Mouse (Mus musculus) lung, postnatal 0 days (tissue): ENCODE results near the gene Ranbp2. TPM values are rescaled to one million over a fixed set of nuclear protein-coding genes. Genes with fewer than 3 reads are reported as not detected.

Source experiments
- ATAC-seq: fragments of 200-750 bp; cut with Nextera tagmentation; 2 replicates; pipeline ENCODE4 v1.8.0; 2017; ENCODE audit warnings: moderate library complexity
- DNase-seq: peaks from one replicate; pipeline ENCODE4 v3.0.0-alpha.2; 2016; ENCODE audit warnings: low spot score
- H3K27ac ChIP-seq: fragments of 300-500 bp; sonication (generic); 2 replicates; pipeline ENCODE4 v1.5.1; 2014; ENCODE audit warnings: antibody characterized with exemption, mild to moderate bottlenecking, low read length, mixed read lengths
- H3K27me3 ChIP-seq: fragments of 300-500 bp; sonication (generic); replicated peaks from 2 replicates; pipeline ENCODE4 v1.6.1; 2014; ENCODE audit warnings: low read length, mixed read lengths; ENCODE audit not compliant: insufficient read depth
- H3K36me3 ChIP-seq: fragments of 300-500 bp; sonication (generic); 2 replicates; pipeline ENCODE4 v1.6.1; 2014; ENCODE audit warnings: low read length, mixed read lengths; ENCODE audit not compliant: insufficient read depth
- H3K4me1 ChIP-seq: fragments of 300-500 bp; sonication (generic); 2 replicates; pipeline ENCODE4 v1.6.1; 2014; ENCODE audit warnings: antibody characterized with exemption, low read depth, low read length, mixed read lengths; ENCODE audit not compliant: insufficient read depth
- H3K4me2 ChIP-seq: fragments of 300-500 bp; sonication (generic); replicated peaks from 2 replicates; pipeline ENCODE4 v1.6.1; 2014; ENCODE audit warnings: low read depth, mild to moderate bottlenecking, low read length, moderate library complexity, mixed read lengths
- H3K4me3 ChIP-seq: fragments of 300-500 bp; sonication (generic); 2 replicates; pipeline ENCODE4 v1.5.1; 2014; ENCODE audit warnings: low read depth, low read length
- H3K9ac ChIP-seq: fragments of 300-500 bp; sonication (generic); replicated peaks from 2 replicates; pipeline ENCODE4 v1.6.1; 2014; ENCODE audit warnings: low read depth, mild to moderate bottlenecking
- H3K9me3 ChIP-seq: fragments of 300-500 bp; sonication (generic); 2 replicates; pipeline ENCODE4 v1.6.1; 2016; ENCODE audit warnings: low read length, mixed read lengths
- CTCF ChIP-seq: IDR thresholded peaks from 2 replicates; pipeline ENCODE4 v1.5.1; 2016; ENCODE audit warnings: antibody characterized with exemption, mild to moderate bottlenecking
- EP300 ChIP-seq: IDR thresholded peaks from 2 replicates; pipeline ENCODE4 v1.6.1; 2016; ENCODE audit warnings: antibody characterized with exemption, mild to moderate bottlenecking, control low read depth
- WGBS: fragments of 180-500 bp; shearing (Covaris S2); extraction: QIAGEN DNeasy Blood & Tissue Kit; methylation state at CpG from one replicate; pipeline ENCODE4 v1.1.7; 2014; 5-methylcytosine and 5-hydroxymethylcytosine counted together
- polyA plus RNA-seq: library from polyadenylated mRNA; unstranded; fragments of >200 nt; fragmentation: Nextera tagmentation; extraction: Ambion mirVana; gene quantifications from 2 replicates; pipeline ENCODE4 v1.2.1, GENCODE M21; 2015

Ranbp2 gene
- polyA plus RNA-seq: 12.6 and 15.3 TPM in 2 replicates

- no peaks in the 10 kb centered on the region for H3K36me3 ChIP-seq
- H3K9ac ChIP-seq: peak within 1 kb of the TSS; percentile 89
- under 1% methylated on average over 79 of the region's 91 CpGs for WGBS
- no peaks in the 10 kb centered on the region for H3K27me3 ChIP-seq
- peaks cover 5% of the 10 kb centered on the region; the same call in 1 of the 2 replicates for H3K4me1 ChIP-seq
- H3K4me3 ChIP-seq: peak within 1 kb of the TSS; percentile 98
- TF ChIP-seq EP300: no peak
- TF ChIP-seq CTCF: peak; percentile 45
- ATAC-seq (peak; percentile 98), DNase-seq (peak; percentile 100)
- no peaks in the 10 kb centered on the region for H3K9me3 ChIP-seq
- peak within 1 kb of the TSS; percentile 65 for H3K4me2 ChIP-seq
- peak within 1 kb of the TSS; percentile 99 for H3K27ac ChIP-seq
Observed at GRCm38 (mm10) chr10:58446384-58447279, at the start of gene Ranbp2. Ranbp2 (plus strand) TSS chr10:58446920.

GRCm38 (mm10) chr10:58398941-58399340 lies 47.8 kb upstream of the Ranbp2 start:
- no peak overlapping the region for H3K9ac ChIP-seq
- peak; percentile 65 for DNase-seq
- no peak overlapping the region; the same call in 1 of the 2 replicates for H3K4me2 ChIP-seq
- peaks cover 21% of the 10 kb centered on the region; the same call in 1 of the 2 replicates for H3K36me3 ChIP-seq
- H3K27ac ChIP-seq: peak overlapping the region; percentile 62
- TF ChIP-seq CTCF (no peak), EP300 (no peak; the same call in 1 of the 2 replicates)
- peaks cover 30% of the 10 kb centered on the region; the same call in 1 of the 2 replicates for H3K4me1 ChIP-seq
- H3K9me3 ChIP-seq: no peaks in the 10 kb centered on the region
- 61% methylated on average over 8 of the region's 8 CpGs for WGBS
- no peak overlapping the region for H3K4me3 ChIP-seq
- H3K27me3 ChIP-seq: no peaks in the 10 kb centered on the region
- ATAC-seq: peak; percentile 25; the same call in 1 of the 2 replicates

GRCm38 (mm10) chr10:58401838-58402237 lies 44.9 kb upstream of the Ranbp2 start:
- no peak overlapping the region for H3K27ac ChIP-seq
- H3K4me1 ChIP-seq: peaks cover 25% of the 10 kb centered on the region; the same call in 1 of the 2 replicates
- no peaks in the 10 kb centered on the region for H3K9me3 ChIP-seq
- TF ChIP-seq EP300 (no peak), CTCF (no peak)
- H3K9ac ChIP-seq: no peak overlapping the region
- H3K4me3 ChIP-seq: no peak overlapping the region
- H3K36me3 ChIP-seq: peaks cover 21% of the 10 kb centered on the region; the same call in 1 of the 2 replicates
- 70% methylated on average over 3 of the region's 3 CpGs for WGBS
- no peaks in the 10 kb centered on the region for H3K27me3 ChIP-seq
- peak; percentile 64 for DNase-seq
- ATAC-seq: no peak
- H3K4me2 ChIP-seq: no peak overlapping the region

GRCm38 (mm10) chr10:58404639-58405038 lies 42.1 kb upstream of the Ranbp2 start:
- ATAC-seq (no peak), DNase-seq (no peak)
- 80% methylated on average over 6 of the region's 6 CpGs for WGBS
- Histone ChIP-seq H3K36me3 (peaks cover 21% of the 10 kb centered on the region; the same call in 1 of the 2 replicates), H3K27ac (peak overlapping the region; percentile 71), H3K4me1 (peaks cover 11% of the 10 kb centered on the region; the same call in 1 of the 2 replicates), H3K4me3 (no peak overlapping the region), H3K9ac (no peak overlapping the region), H3K9me3 (no peaks in the 10 kb centered on the region), H3K27me3 (no peaks in the 10 kb centered on the region), H3K4me2 (no peak overlapping the region)
- TF ChIP-seq CTCF: no peak
- no peak for TF ChIP-seq EP300

- peak overlapping the region; percentile 71 for H3K27ac ChIP-seq
- H3K9me3 ChIP-seq: no peaks in the 10 kb centered on the region
- TF ChIP-seq CTCF (no peak), EP300 (peak; percentile 91)
- WGBS: 36% methylated on average over 4 of the region's 4 CpGs
- no peak overlapping the region for H3K4me3 ChIP-seq
- peaks cover 11% of the 10 kb centered on the region; the same call in 1 of the 2 replicates for H3K4me1 ChIP-seq
- H3K36me3 ChIP-seq: peaks cover 17% of the 10 kb centered on the region; the same call in 1 of the 2 replicates
- no peak overlapping the region for H3K4me2 ChIP-seq
- no peak overlapping the region for H3K9ac ChIP-seq
- H3K27me3 ChIP-seq: no peaks in the 10 kb centered on the region
- DNase-seq (peak; percentile 84), ATAC-seq (peak; percentile 91)
Observed at GRCm38 (mm10) chr10:58405285-58405948, 41.3 kb upstream of the Ranbp2 start.

DNA sequence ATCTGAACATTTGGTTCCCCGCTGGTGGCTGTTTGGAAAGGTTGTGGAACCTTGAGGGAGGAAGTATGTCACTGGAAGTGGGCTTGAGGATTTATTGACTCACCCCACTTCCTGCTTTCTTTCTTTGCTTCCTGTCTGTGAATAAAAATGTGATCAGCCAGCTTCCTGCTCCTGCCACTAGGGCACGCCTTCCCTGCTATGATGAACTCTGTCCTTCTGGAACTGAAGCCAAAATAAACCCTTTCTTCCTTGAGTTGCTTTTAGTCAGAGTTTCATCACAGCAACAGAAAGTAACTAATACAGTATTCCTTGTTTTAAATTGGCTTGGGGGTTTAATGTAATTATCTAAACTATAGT lies 40.8 kb upstream of the Ranbp2 start:
- peaks cover 11% of the 10 kb centered on the region; the same call in 1 of the 2 replicates for H3K4me1 ChIP-seq
- H3K27ac ChIP-seq: peak overlapping the region; percentile 71; the same call in 1 of the 2 replicates
- no peaks in the 10 kb centered on the region for H3K27me3 ChIP-seq
- TF ChIP-seq CTCF (peak; percentile 58), EP300 (peak; percentile 49; the same call in 1 of the 2 replicates)
- DNase-seq (peak; percentile 82), ATAC-seq (peak; percentile 74)
- H3K36me3 ChIP-seq: peaks cover 16% of the 10 kb centered on the region; the same call in 1 of the 2 replicates
- 39% methylated on average over 2 of the region's 2 CpGs for WGBS
- H3K4me3 ChIP-seq: no peak overlapping the region
- H3K4me2 ChIP-seq: no peak overlapping the region
- H3K9me3 ChIP-seq: no peaks in the 10 kb centered on the region
- H3K9ac ChIP-seq: no peak overlapping the region
